Mouse (Mus musculus): Measurements from ENCODE around the gene Tjp2. TPM values are rescaled to one million over a fixed set of nuclear protein-coding genes. Genes with fewer than 3 reads are reported as not detected.
"Not testable (repeated sequence)": the region's sequence is repeated elsewhere in the genome, so short reads cannot be mapped to it uniquely, and the experiment has no call there.

Tjp2 gene
- polyA plus RNA-seq, 1 experiment from 2014 or later: 31.0 TPM

GRCm38 (mm10) chr19:24195224-24195623 is 29.6 kb downstream of the Tjp2 start:
- H3K9me3 ChIP-seq (ENCODE audit: low read length): peaks cover 6% of the 10 kb centered on the region
- H3K36me3 ChIP-seq (ENCODE audit: insufficient read depth, low read length): 0 out of 2 replicates have a peak, but pooled peaks cover 3% of the 10 kb centered on the region
- H3K4me2 ChIP-seq (replicated peaks; ENCODE audit: low read depth, low read length): no peak overlapping the region
- no peak overlapping the region for H3K4me3 ChIP-seq (ENCODE audit: low read length)
- H3K9ac ChIP-seq (replicated peaks; ENCODE audit: low read length): no peak overlapping the region
- ATAC-seq (ENCODE audit: low FRiP score, low TSS enrichment): no peak
- H3K4me1 ChIP-seq (ENCODE audit: insufficient read depth, low read length): peaks cover 2% of the 10 kb centered on the region; the same call in 1 of the 2 replicates
- no peaks in the 10 kb centered on the region for H3K27me3 ChIP-seq (ENCODE audit: insufficient read depth, low read length)
- 39% methylated on average over 7 of the region's 7 CpGs for WGBS
- no peak overlapping the region for H3K27ac ChIP-seq (ENCODE audit: low read length)

GRCm38 (mm10) chr19:24194216-24194615 is 30.6 kb downstream of the Tjp2 start:
- no peak overlapping the region for H3K9ac ChIP-seq (replicated peaks; ENCODE audit: low read length)
- no peak for ATAC-seq (ENCODE audit: low FRiP score, low TSS enrichment)
- peaks cover 6% of the 10 kb centered on the region for H3K9me3 ChIP-seq (ENCODE audit: low read length)
- H3K27me3 ChIP-seq (ENCODE audit: insufficient read depth, low read length): no peaks in the 10 kb centered on the region
- H3K4me1 ChIP-seq (ENCODE audit: insufficient read depth, low read length): peaks cover 2% of the 10 kb centered on the region; the same call in 1 of the 2 replicates
- 0 out of 2 replicates have a peak, but pooled peaks cover 3% of the 10 kb centered on the region for H3K36me3 ChIP-seq (ENCODE audit: insufficient read depth, low read length)
- H3K27ac ChIP-seq (ENCODE audit: low read length): no peak overlapping the region
- H3K4me2 ChIP-seq (replicated peaks; ENCODE audit: low read depth, low read length): no peak overlapping the region
- H3K4me3 ChIP-seq (ENCODE audit: low read length): no peak overlapping the region
- 96% methylated on average over 4 of the region's 4 CpGs for WGBS

- no peak overlapping the region for H3K27ac ChIP-seq (ENCODE audit: low read length)
- 89% methylated on average over 5 of the region's 5 CpGs for WGBS
- H3K36me3 ChIP-seq (ENCODE audit: insufficient read depth, low read length): 0 out of 2 replicates have a peak, but pooled peaks cover 3% of the 10 kb centered on the region
- peaks cover 2% of the 10 kb centered on the region; the same call in 1 of the 2 replicates for H3K4me1 ChIP-seq (ENCODE audit: insufficient read depth, low read length)
- H3K27me3 ChIP-seq (ENCODE audit: insufficient read depth, low read length): no peaks in the 10 kb centered on the region
- peaks cover 6% of the 10 kb centered on the region for H3K9me3 ChIP-seq (ENCODE audit: low read length)
- no peak overlapping the region for H3K4me3 ChIP-seq (ENCODE audit: low read length)
- H3K4me2 ChIP-seq (replicated peaks; ENCODE audit: low read depth, low read length): no peak overlapping the region
- ATAC-seq (ENCODE audit: low FRiP score, low TSS enrichment): no peak
- no peak overlapping the region for H3K9ac ChIP-seq (replicated peaks; ENCODE audit: low read length)
Observed at GRCm38 (mm10) chr19:24192946-24193345, 31.9 kb downstream of the Tjp2 start.

GRCm38 (mm10) chr19:24187791-24188190 is 37.0 kb downstream of the Tjp2 start:
- Histone ChIP-seq H3K9me3 (ENCODE audit: low read length) (no peaks in the 10 kb centered on the region; the same call in 1 of the 2 replicates), H3K4me3 (ENCODE audit: low read length) (no peak overlapping the region), H3K36me3 (ENCODE audit: insufficient read depth, low read length) (0 out of 2 replicates have a peak, but pooled peaks cover 3% of the 10 kb centered on the region), H3K27me3 (ENCODE audit: insufficient read depth, low read length) (no peaks in the 10 kb centered on the region), H3K27ac (ENCODE audit: low read length) (no peak overlapping the region), H3K4me2 (replicated peaks; ENCODE audit: low read depth, low read length) (no peak overlapping the region), H3K4me1 (ENCODE audit: insufficient read depth, low read length) (no peaks in the 10 kb centered on the region), H3K9ac (replicated peaks; ENCODE audit: low read length) (no peak overlapping the region)
- whole genome bisulfite sequencing: 77% methylated on average over 2 of the region's 2 CpGs
- no peak for ATAC-seq (ENCODE audit: low FRiP score, low TSS enrichment)

- not testable (repeated sequence) for H3K27ac ChIP-seq (ENCODE audit: low read length); H3K9me3 ChIP-seq (ENCODE audit: low read length); ATAC-seq (ENCODE audit: low FRiP score, low TSS enrichment); H3K4me3 ChIP-seq (ENCODE audit: low read length); H3K27me3 ChIP-seq (ENCODE audit: insufficient read depth, low read length); H3K36me3 ChIP-seq (ENCODE audit: insufficient read depth, low read length); H3K4me2 ChIP-seq (replicated peaks; ENCODE audit: low read depth, low read length); H3K4me1 ChIP-seq (ENCODE audit: insufficient read depth, low read length); H3K9ac ChIP-seq (replicated peaks; ENCODE audit: low read length)
- 86% methylated on average over 1 of the region's 1 CpGs for WGBS
Observed at GRCm38 (mm10) chr19:24187358-24187757, 37.5 kb downstream of the Tjp2 start.

- ATAC-seq (ENCODE audit: low FRiP score, low TSS enrichment): peak; percentile 57
- Histone ChIP-seq H3K4me3 (ENCODE audit: low read length) (no peak overlapping the region), H3K9me3 (ENCODE audit: low read length) (no peaks in the 10 kb centered on the region), H3K27me3 (ENCODE audit: insufficient read depth, low read length) (no peaks in the 10 kb centered on the region), H3K36me3 (ENCODE audit: insufficient read depth, low read length) (no peaks in the 10 kb centered on the region), H3K4me2 (replicated peaks; ENCODE audit: low read depth, low read length) (no peak overlapping the region), H3K27ac (ENCODE audit: low read length) (peak overlapping the region; percentile 72; the same call in 1 of the 2 replicates), H3K9ac (replicated peaks; ENCODE audit: low read length) (no peak overlapping the region), H3K4me1 (ENCODE audit: insufficient read depth, low read length) (no peaks in the 10 kb centered on the region)
- 69% methylated on average over 15 of the region's 15 CpGs for WGBS
Observed at GRCm38 (mm10) chr19:24183680-24184235, 41.1 kb downstream of the Tjp2 start.

GRCm38 (mm10) chr19:24180415-24180814 is 44.4 kb downstream of the Tjp2 start:
- H3K27ac ChIP-seq (ENCODE audit: low read length): no peak overlapping the region
- no peak overlapping the region for H3K9ac ChIP-seq (replicated peaks; ENCODE audit: low read length)
- no peaks in the 10 kb centered on the region for H3K9me3 ChIP-seq (ENCODE audit: low read length)
- 62% methylated on average over 8 of the region's 8 CpGs for WGBS
- H3K4me1 ChIP-seq (ENCODE audit: insufficient read depth, low read length): no peaks in the 10 kb centered on the region
- H3K4me3 ChIP-seq (ENCODE audit: low read length): no peak overlapping the region
- no peaks in the 10 kb centered on the region for H3K36me3 ChIP-seq (ENCODE audit: insufficient read depth, low read length)
- no peaks in the 10 kb centered on the region for H3K27me3 ChIP-seq (ENCODE audit: insufficient read depth, low read length)
- ATAC-seq (ENCODE audit: low FRiP score, low TSS enrichment): no peak
- H3K4me2 ChIP-seq (replicated peaks; ENCODE audit: low read depth, low read length): no peak overlapping the region

- H3K27ac ChIP-seq (ENCODE audit: low read length): no peak overlapping the region
- H3K27me3 ChIP-seq (ENCODE audit: insufficient read depth, low read length): no peaks in the 10 kb centered on the region
- H3K36me3 ChIP-seq (ENCODE audit: insufficient read depth, low read length): no peaks in the 10 kb centered on the region
- 54% methylated on average over 2 of the region's 2 CpGs for WGBS
- no peaks in the 10 kb centered on the region for H3K9me3 ChIP-seq (ENCODE audit: low read length)
- H3K4me1 ChIP-seq (ENCODE audit: insufficient read depth, low read length): peaks cover 10% of the 10 kb centered on the region
- H3K9ac ChIP-seq (replicated peaks; ENCODE audit: low read length): no peak overlapping the region
- H3K4me2 ChIP-seq (replicated peaks; ENCODE audit: low read depth, low read length): no peak overlapping the region
- no peak overlapping the region for H3K4me3 ChIP-seq (ENCODE audit: low read length)
- ATAC-seq (ENCODE audit: low FRiP score, low TSS enrichment): no peak
Observed at GRCm38 (mm10) chr19:24178086-24178485, 46.7 kb downstream of the Tjp2 start.

- no peak overlapping the region for H3K4me3 ChIP-seq (ENCODE audit: low read length)
- no peaks in the 10 kb centered on the region for H3K9me3 ChIP-seq (ENCODE audit: low read length)
- H3K27ac ChIP-seq (ENCODE audit: low read length): no peak overlapping the region
- H3K9ac ChIP-seq (replicated peaks; ENCODE audit: low read length): no peak overlapping the region
- ATAC-seq (ENCODE audit: low FRiP score, low TSS enrichment): no peak
- H3K4me2 ChIP-seq (replicated peaks; ENCODE audit: low read depth, low read length): no peak overlapping the region
- H3K4me1 ChIP-seq (ENCODE audit: insufficient read depth, low read length): peaks cover 19% of the 10 kb centered on the region
- WGBS: 90% methylated on average over 4 of the region's 4 CpGs
- no peaks in the 10 kb centered on the region for H3K27me3 ChIP-seq (ENCODE audit: insufficient read depth, low read length)
- H3K36me3 ChIP-seq (ENCODE audit: insufficient read depth, low read length): no peaks in the 10 kb centered on the region
Observed at GRCm38 (mm10) chr19:24176692-24177091, 48.1 kb downstream of the Tjp2 start.

- Histone ChIP-seq H3K36me3 (ENCODE audit: insufficient read depth, low read length) (no peaks in the 10 kb centered on the region), H3K4me2 (replicated peaks; ENCODE audit: low read depth, low read length) (peak overlapping the region; percentile 78), H3K9ac (replicated peaks; ENCODE audit: low read length) (peak overlapping the region; percentile 88), H3K27ac (ENCODE audit: low read length) (peak overlapping the region; percentile 80), H3K9me3 (ENCODE audit: low read length) (no peaks in the 10 kb centered on the region), H3K27me3 (ENCODE audit: insufficient read depth, low read length) (no peaks in the 10 kb centered on the region), H3K4me3 (ENCODE audit: low read length) (peak overlapping the region; percentile 79), H3K4me1 (ENCODE audit: insufficient read depth, low read length) (peaks cover 19% of the 10 kb centered on the region)
- 3% methylated on average over 13 of the region's 13 CpGs for WGBS
- no peak for ATAC-seq (ENCODE audit: low FRiP score, low TSS enrichment)
Observed at GRCm38 (mm10) chr19:24174896-24175295, 49.9 kb downstream of the Tjp2 start.
